Mouse (Mus musculus): ENCODE measurements around the gene Suco.

The Suco gene

DNA sequence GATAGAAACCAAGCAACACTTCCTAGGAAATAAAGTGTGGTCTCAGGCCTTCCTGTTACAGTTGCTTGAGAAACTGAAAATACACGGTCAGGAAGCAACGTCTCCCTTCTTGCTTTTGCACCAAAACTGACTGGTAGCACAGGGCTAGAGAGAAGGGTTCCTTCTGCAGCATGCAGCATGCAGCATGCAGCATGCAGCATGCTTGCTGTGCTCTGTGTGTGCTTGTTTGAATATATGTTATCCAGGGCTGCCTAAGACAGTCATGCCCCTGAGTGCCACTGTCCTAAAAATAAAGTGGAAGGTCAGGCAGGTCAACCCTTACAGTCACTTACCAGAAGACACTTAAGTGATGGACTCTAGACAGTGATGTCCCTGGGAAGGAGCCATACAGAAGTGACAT is 17.6 kb upstream of the Suco start:
- DNase-seq (ENCODE audit: low spot score): no peak

DNA sequence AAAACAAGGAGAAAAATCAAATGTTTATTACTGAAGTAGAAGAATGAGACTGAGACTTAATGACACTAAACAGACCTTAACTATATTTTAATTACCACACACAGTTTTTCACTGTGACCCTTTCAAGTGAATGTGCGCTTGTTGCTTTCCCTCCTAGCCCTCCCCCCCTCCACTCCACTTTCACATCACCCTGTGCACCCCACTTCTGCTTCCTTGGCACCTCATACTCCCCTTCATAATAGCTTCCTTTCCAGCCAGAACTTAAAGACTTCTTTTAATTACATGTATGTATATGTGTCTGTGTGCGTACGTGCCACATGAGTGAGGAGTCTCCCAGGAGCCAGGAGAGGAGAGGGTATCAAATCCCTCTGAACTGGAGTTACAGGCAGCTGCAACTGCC is 12.3 kb upstream of the Suco start:
- DNase-seq (ENCODE audit: low spot score): no peak

DNA sequence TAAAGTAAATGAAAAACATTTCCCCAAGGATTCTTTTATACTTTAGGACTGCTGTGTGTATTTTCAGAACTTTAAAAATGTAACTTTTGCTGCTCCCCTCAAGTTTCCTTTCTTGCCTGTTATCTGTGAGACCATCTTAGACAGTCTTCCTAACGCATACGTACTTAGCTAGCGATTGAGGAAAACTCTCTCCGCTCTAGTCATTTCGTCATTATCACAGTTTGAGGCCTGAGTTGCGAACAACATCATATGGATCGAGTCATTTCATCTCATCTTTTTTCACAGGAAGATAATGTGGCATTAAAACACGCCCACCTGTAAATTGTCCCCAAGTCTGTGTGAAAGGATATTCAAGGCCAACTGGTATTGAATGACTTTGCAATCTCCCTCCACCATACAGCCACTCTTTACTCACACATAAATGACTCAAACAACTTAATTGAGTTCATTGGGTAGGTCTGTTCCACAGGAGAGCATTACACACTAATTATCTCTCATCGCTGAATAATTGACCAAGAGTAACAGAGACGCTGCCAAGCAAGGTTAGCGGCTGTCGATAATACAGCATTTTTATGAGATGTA is 11.3 kb upstream of the Suco start:
- no peak for DNase-seq (ENCODE audit: low spot score)

DNA sequence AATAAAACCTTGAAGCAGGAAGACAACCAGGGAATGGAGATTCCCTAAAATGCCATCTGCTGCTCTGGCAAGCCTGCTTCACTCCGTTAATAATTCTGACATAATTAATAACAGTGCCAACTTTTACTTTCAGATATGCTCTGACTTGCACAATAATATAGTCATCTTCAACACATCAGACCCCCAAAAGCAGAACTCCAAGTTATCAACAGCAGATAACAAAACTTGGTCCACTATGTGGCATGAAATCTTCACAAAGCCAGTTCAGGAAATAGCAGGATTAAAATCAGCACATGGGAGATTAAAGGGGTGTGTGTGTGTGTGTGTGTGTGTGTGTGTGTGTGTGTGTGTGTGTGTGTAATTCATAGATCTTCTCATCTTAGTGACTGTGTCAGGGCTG is 9.3 kb upstream of the Suco start:
- DNase-seq (ENCODE audit: low spot score): no peak

DNA sequence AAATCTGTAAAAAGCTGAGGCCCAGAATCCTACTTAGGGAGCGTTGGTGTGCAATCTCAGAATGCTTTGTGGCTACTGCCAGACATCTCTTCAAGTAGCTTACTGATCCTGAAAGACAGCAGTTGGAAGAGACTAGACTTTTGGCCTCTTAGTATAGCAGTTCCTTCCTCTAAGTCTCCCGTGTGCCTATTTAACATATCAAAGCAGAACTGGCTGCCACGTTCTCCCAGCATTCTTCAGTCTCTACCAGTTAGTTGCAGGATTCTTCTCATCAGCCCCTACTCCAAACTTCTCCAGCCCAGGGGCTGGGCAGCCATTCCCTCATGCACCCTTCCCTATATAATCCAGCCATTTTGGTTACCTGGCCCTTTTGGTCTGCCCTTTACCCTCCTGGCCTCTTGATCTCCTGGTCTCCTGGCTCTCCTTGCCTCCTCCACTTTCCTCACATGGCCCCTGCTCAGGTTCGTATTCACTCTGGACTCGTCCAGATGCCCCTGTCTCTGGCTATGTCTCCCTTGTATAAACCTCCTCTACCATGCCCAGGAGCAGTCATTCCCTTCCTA is 1.2 kb upstream of the Suco start:
- no peak for DNase-seq (ENCODE audit: low spot score)

DNA sequence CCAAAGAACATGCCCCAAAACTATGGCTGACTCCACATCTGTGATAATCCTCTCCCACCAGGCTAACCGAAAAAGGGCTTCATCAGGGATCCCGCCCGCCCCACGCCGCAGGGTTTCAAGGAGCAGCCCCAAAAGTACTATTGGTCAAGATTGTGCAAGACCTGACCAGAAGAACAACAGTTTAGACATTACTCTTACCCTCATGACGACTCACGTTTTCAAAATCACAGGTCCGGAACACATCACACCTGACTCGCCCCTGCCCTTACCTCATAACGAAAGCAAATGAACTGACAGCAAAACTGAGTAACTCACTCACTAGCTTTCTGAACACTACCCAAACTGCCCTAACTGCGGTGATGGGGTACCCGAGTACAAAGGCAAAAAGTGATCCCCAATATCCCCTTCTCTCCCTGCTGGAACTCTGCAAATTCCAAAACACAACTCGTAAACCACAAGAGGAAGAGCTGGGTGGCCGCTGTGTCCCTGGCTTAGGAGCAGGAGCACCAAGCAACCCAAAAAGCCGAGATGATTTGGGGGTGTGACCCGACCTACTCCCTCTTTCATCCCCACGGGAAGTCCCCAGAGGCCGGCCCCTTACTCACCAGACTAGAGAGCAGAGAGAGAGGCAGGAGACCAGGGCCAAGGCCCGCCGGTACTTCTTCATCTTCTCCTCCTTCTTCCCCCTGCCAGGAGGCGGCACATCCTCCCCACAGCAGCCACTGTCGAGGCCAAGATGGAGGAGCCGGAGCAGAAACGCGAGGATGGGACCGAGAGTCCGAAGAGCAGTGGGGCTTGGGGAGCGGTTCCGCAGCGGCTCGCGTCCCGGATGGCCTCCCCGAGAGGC is 553 bp downstream of the Suco start:
- peak; percentile 30 for DNase-seq (ENCODE audit: low spot score)

DNA sequence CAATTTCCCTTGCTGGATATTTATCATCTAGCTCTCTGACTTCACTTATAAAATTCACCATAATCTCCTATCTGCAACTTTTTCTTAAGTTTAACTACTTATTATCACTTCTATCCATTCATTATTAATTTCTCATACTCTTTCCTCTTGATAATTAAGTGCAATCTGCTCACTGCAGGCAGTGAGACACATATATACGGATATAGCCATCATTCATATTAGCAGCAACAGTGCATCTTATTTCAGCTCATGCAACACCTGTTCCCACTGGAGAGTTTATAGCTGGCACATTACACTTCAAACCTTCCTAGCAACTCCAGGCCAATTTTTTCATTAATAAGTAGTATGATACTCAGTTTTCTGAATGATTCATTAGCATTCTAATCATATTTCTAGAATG is 7.1 kb downstream of the Suco start:
- no peak for DNase-seq (ENCODE audit: low spot score)

DNA sequence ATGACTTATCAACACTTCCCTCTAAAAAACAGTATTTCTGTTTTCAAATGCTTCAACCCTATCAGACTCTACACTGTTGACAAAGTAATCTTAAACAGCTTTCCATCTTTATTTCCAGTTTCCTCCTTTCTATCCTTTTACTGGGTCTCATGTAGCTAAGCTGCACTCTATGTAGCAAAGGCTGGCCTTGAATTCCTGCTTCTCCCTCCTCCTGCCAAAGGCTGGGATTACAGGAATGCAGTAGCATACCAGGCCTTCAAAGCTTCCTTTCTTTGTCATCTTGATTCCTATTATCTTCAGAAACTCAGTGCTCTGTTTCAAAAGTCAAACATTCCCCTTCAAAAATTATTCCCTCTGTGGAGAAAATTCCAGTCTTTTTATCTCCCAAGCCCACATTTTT is 8.1 kb downstream of the Suco start:
- no peak for DNase-seq (ENCODE audit: low spot score)

DNA sequence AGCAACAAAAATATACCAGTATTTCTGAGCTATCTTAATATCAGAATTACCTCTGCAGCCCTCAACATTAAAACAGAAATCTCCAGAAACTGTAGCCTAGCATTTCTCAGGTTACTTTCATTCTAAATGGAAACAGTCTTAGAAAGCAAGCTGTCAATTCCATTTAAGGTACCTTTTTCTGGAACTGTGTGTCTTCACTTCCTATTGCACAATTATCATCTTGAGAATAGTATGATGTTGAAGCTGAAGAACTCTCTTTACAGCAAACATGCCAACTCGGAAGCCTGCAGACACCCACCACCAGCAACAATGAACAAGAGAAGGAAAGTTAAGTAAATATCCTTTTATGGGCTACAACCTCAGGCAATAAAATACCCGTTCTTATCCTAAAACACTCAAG is 12.7 kb downstream of the Suco start:
- DNase-seq (ENCODE audit: low spot score): no peak

DNA sequence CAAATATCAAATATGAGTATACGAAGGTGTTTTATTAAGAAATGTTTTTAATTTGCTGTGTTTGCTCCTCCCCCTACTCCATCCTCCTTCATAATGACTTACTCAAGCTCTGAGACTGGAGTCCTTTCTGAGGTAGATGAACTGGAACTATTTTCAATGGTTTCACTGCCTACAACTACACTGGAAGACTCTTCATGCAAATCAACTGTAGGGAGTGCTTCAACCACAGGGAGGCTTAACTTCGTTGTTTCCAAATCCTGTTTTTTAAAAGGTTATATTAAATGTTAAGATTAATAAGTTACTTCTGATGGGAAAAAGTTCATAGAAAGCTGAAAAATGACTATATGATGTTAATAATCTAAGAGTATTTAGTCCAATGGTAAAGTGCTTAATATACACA is 17.2 kb downstream of the Suco start:
- DNase-seq (ENCODE audit: low spot score): no peak

DNA sequence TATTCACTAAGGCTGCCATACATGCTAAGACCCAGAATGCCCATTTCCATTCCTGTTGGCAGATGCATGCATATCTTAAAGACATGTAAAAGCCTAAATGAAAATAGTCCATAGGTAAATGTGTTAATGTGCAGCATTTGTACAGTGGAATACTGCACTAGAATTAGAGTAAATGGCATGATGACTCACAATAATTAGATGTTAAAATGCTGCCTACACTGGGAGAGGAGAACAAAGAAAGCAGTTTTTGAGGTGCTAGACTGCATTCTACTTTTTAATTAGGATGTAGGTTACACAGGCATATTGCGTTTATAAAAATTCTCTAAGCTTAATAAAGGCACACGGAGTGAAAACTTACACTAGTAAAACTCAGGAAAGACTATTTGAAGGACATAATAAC is 49.8 kb downstream of the Suco start:
- DNase-seq (ENCODE audit: low spot score): no peak

DNA sequence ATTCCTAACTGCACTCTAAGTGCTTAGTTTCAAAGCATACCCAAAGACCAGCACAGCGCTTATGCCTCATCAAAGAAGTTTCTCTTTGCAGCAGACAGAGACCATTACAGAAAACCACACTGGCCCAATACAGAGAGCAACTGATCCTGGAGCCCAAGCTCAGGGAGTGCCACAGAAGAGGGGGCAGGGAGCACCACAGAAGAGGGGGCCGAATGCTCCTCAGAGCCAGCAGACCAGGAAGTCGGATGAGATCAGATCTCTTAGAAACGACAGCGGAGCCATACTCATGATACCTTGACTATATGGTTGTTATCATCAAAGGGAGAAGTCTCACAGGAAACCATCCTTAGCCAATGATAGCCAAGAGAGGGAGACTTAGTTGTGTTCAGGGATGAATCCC is 67.1 kb downstream of the Suco start:
- DNase-seq (ENCODE audit: low spot score): no peak

DNA sequence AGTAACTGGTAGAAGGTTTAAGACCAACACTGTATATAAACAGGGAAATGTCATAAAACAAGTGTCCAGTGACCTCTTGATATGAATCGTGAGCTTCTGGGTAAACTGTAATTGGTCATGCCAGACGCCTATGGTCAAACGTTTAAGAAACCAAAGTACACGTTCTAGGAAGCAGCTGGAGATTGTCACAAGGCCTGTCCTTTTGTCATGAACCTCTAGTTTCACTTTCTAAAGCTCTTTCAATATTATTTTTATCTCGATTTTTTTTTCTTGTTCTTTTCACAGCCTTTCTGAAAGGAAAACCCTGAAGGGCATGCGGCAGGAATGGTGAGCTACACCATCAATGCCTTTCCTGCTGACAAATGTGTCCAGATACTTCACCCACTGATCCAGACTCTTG is 67.5 kb downstream of the Suco start:
- no peak for DNase-seq (ENCODE audit: low spot score)

DNA sequence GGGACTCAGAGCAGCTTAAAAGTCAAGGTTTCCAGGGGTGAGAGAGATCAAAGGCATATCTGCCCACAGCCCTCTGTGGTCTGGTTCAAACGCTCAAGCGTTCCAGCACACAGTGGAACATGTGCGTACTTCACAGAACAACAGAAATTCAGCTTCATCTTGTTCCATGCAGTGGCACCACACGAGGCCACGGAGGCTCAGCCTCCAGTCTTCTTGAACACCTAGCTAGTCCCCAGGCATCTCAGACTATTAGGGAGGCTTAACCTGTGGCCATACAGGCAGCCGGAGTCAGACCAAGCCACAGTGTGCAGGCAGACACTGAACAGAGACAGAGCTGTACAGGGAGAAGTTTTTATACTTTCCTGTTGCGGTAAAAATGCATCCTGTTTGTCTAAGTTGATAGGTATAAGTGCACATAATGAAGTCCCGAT is 71.9 kb downstream of the Suco start:
- no peak for DNase-seq (ENCODE audit: low spot score)

DNA sequence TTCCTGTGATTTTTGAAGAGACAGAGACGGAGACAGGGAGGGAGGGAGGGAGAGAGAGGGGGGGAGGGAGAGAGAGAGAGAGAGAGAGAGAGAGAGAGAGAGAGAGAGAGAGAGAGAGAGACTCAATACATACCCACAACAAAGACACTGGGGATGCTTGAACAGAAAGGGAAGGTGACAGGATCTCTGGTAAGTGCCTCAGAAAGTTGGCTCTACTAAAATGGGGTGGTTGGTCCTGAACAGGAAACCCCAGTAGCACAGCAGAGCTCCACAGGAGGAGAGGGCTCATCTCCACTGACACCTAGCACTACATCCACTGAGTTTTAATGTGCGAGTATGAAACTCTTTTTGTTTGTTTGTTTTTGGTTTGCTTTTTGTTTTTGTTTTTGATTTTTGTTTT is 75.2 kb downstream of the Suco start:
- DNase-seq (ENCODE audit: low spot score): no peak

DNA sequence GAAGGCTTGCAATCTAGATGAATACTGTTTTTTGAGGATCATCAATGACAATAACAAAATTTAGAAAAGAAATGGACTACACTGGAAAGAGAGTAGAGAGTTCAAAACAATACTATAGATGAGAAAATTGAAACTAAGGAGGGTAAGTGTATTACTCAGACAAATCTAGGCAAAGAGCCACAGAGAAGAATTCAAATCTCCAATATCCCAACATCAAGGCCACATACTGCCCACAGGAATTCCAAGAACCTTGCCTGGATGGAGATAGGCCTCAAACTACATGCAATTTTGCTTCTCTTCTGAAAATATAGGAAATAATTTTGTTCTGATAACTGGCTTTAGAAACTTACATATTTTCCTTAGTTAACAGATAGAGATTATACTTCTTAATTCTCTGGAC is 76.2 kb downstream of the Suco start:
- DNase-seq (ENCODE audit: low spot score): no peak

DNA sequence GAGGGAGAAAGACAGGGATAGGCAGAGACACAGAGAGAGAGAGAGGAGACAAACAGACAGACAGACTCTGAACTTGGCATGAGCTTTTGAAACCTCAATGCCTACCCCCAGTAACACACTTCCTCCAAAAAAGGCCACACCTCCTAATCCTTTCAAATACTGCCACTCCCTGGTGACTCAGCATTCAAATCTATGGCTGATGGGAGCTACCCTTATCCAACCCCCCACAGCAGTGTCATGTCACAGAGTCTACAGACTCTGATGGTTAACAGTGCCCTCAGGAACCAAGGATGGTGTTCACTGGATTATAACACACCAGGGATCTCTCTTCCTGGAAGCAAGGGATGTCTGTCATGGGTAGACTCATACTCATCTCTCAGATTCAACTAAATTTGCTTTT is 76.7 kb downstream of the Suco start:
- no peak for DNase-seq (ENCODE audit: low spot score)

DNA sequence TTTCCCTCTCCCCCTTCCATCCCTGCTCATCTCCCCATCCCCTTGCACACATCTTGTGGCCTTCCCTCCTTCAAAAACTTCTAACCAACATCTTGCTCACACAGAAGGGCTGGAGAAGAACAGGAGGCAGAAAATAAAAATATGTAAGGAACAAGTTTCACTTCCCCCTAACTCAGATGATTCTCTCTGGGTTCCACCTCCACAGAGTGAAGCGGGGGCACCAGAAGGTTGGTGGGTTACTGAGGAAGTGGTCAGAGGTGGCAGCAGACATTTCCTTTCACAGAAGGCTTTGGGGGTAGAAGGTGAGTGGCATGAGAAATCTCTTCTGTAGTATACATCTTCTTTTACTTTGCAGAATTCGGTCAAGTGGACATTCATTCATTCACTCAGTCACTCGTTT is 77.6 kb downstream of the Suco start:
- DNase-seq (ENCODE audit: low spot score): no peak

DNA sequence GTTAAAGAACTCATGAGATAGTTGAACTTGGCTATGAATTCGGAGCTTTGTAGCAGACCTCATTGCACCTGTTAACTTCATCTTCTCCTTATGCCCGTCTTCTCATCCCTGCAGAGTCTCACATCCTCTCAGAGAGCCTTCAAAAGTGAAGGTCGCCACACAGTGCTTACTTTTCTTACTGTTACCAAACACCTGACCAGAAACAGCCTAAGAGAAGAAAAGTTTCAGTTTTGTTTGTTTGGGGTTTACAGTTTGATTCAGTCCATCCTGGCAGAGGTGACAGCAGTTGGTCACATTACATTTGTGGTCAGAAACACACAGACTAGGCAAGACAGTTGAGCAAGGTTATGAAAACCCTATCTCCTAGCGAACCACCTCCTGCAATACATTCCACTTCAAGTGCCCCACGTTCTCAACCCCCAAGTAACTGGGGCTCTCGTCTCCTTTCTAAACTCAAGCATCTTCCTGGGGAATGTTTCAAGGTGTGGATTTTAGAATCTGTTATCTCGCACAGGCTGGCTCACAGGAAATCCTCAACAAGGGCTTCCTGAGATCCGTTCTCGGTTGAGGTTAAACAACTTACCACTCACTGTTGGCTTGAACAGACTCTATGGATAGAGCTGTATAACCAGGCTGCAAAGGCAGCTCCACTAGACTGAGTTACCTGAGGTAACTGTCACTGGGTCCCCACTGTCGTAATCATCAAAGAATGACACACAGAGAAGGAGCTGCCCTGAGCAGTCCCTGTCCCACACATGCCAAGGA is 81.9 kb downstream of the Suco start:
- no peak for DNase-seq (ENCODE audit: low spot score)

DNA sequence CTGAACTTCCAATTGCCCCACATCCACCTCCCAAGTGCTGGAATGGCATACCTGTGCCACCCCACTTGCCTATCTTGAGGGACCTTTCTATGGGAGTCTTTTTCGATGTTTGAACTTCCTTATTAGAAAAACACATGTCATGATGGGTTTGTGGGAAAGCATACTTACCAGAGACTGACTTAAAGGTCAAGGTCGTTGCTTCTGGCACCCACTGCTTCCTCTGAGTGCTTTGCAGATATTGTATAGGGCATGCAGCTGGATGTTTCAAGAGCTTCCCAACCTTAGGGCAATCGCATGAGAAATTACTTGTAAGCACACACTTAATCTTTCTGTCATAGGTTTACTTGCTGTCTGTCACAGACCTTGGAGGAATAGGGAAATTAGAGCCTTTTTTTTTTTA is 83.2 kb downstream of the Suco start:
- no peak for DNase-seq (ENCODE audit: low spot score)

DNA sequence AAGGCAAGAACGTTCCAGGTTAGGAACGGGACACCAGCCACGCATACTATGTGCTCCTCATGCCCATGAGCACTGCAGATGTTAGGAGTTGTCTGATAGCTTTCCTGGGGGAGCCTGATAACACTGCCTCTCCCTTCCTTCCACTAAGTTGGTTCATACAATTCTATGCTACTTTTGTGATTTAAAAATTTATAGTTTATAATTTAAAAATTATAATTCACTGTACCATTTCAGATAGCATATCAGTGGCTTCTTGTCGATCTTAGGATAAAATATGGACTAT is 83.9 kb downstream of the Suco start:
- DNase-seq (ENCODE audit: low spot score): no peak

DNA sequence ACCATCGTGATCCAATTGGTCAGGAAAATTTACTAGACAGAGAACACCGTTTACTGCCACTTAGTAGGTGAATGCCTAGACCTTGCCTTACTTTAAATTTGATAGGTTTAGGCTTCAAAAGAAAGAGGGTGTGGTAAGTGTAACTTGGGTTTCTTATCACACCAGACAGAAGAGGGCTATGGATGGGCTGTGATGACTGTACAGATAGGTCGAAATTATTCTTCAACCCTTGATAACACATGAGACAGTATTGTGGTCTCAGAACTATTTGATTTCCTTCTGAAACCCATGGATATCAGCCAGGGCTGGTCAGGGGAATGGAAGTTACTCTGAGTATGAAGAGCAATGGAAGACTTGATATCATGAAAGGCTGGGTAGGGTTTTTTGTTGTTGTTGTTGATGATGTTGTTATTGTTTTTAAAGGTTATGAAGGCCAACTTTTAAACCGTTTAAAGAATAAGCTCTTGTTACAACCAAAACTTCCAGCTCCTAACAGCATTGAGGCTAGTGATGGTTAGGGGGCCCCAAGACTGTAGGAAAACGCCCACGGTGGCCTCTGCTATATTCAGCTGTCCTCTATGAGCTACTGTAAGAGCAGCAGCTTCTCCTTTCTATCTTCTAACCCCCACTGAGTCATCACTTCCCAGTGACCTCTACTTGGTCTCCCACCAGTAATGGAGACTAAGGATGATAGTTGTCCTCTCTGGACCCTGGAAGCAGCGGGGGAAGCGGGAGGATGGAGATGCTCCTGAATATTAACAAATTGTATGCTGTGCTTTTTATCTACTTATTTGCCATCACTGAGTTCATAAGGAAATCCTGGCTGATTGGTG is 84.4 kb downstream of the Suco start:
- DNase-seq (ENCODE audit: low spot score): no peak
